Mouse (Mus musculus) myocyte (in vitro differentiated cells): ENCODE data around the gene Map7d1.

Experiments
- MAX ChIP-seq: IDR thresholded peaks from one replicate; pipeline ENCODE4 v1.6.1; 2011; ENCODE audit warnings: low read depth, mild to moderate bottlenecking, control low read depth
- MYOD1 ChIP-seq, 3 experiments: IDR thresholded peaks; one replicate each; pipeline ENCODE4 v1.6.1; 2011; ENCODE audit warnings: control low read depth in 2 of 3, low read depth in 2 of 3, mild to moderate bottlenecking in 2 of 3, moderate library complexity in 1 of 3; ENCODE audit not compliant: insufficient read length in 2 of 3, control insufficient read depth in 1 of 3
- MYOG ChIP-seq, 3 experiments: IDR thresholded peaks; one replicate each; pipeline ENCODE4 v1.6.1; 2011; ENCODE audit warnings: control low read depth in 2 of 3, low read depth in 2 of 3, mild to moderate bottlenecking in 2 of 3; ENCODE audit not compliant: insufficient read length in 2 of 3, control insufficient read depth in 1 of 3, insufficient read depth in 1 of 3
- POLR2A ChIP-seq: IDR thresholded peaks from one replicate; pipeline ENCODE4 v1.6.1; 2011; ENCODE audit warnings: low read depth, mild to moderate bottlenecking, control low read depth, moderate library complexity; ENCODE audit not compliant: insufficient read length
- POLR2AphosphoS2 ChIP-seq: IDR thresholded peaks from one replicate; pipeline ENCODE4 v1.6.1; 2011; ENCODE audit warnings: low read depth, control low read depth; ENCODE audit not compliant: insufficient read length
- REST ChIP-seq: IDR thresholded peaks from one replicate; pipeline ENCODE4 v1.6.1; 2011; ENCODE audit warnings: mild to moderate bottlenecking, control low read depth, moderate library complexity; ENCODE audit not compliant: insufficient read depth, insufficient read length
- TCF3 ChIP-seq: IDR thresholded peaks from one replicate; pipeline ENCODE4 v1.6.1; 2011; ENCODE audit warnings: low read depth, control low read depth; ENCODE audit not compliant: insufficient read length
- USF1 ChIP-seq: IDR thresholded peaks from one replicate; pipeline ENCODE4 v1.6.1; 2011; ENCODE audit warnings: low read depth, mild to moderate bottlenecking, control low read depth, moderate library complexity

DNA sequence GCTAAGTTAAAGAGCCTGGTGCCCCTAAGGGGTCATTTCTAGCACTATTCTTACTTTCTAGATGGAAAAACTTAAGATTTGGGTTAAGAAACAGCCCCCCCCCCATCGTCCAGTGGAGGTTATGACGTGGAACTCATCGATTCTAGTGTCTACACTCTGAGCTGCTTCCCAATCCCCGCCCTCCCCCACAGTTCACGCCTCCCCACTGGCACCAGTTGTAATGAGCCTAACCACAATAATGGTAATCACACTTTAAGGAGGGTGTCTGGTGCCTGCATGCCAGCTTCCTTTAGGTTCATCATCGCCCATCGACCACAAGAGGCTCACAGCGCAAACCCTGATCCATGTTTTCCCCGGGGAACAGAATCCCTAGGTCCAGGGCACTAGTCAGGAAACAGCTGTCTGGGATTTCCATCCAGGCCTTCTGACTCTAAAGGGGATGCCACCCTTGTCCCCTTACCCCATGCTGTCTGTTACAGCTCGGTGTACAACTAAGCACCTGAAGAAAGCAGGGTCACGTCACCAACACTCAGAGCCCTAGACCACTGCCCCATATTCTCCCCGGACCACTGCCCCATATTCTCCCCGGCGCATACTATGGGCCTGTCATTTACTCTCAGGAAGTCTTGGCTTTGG, 2.4 kb downstream of the Map7d1 start:
- TF ChIP-seq USF1 (no peak), POLR2A (no peak), TCF3 (no peak), MAX (no peak), REST (no peak), MYOD1 (IDR thresholded peaks at IDR 0.05; ENCODE audit: control insufficient read depth in 1 of 3, insufficient read length in 2 of 3, low read depth in 2 of 3) (peak in 2 of 3 experiments; percentile 32 to 43), POLR2AphosphoS2 (no peak), MYOG (IDR thresholded peaks at IDR 0.05; ENCODE audit: control insufficient read depth in 1 of 3, insufficient read depth in 1 of 3, insufficient read length in 2 of 3, low read depth in 2 of 3) (peak in 1 of 3 experiments; percentile 46)
